Mouse (Mus musculus): Measurements from ENCODE around the gene Dapp1. TPM values are rescaled to one million over a fixed set of nuclear protein-coding genes. Genes with fewer than 3 reads are reported as not detected.
"Not testable (repeated sequence)": the region's sequence is repeated elsewhere in the genome, so short reads cannot be mapped to it uniquely, and the experiment has no call there.

The Dapp1 gene
- polyA plus RNA-seq, 1 experiment from 2014 or later, result 9.3 TPM

- 48% methylated on average over 8 of the region's 8 CpGs for WGBS
- no peaks in the 10 kb centered on the region for H3K36me3 ChIP-seq
- H3K9me3 ChIP-seq, result no peaks in the 10 kb centered on the region
- 0 out of 2 replicates have a peak overlapping the region, but pooled peaks have one; percentile 23 for H3K27ac ChIP-seq
- H3K4me1 ChIP-seq, result peaks cover 12% of the 10 kb centered on the region; the same call in 1 of the 2 replicates
- DNase-seq (ENCODE audit: low spot score), result no peak
- no peaks in the 10 kb centered on the region for H3K27me3 ChIP-seq (ENCODE audit: insufficient read depth, poor library complexity, severe bottlenecking)
- no peak overlapping the region for H3K4me3 ChIP-seq
Observed at GRCm38 (mm10) chr3:137961736-137962385, 19.5 kb downstream of the Dapp1 start.

- no peak for DNase-seq (ENCODE audit: low spot score)
- 70% methylated on average over 4 of the region's 4 CpGs for WGBS
- Histone ChIP-seq H3K4me3 (no peak overlapping the region), H3K9me3 (no peaks in the 10 kb centered on the region), H3K36me3 (no peaks in the 10 kb centered on the region), H3K27ac (no peak overlapping the region), H3K27me3 (ENCODE audit: insufficient read depth, poor library complexity, severe bottlenecking) (no peaks in the 10 kb centered on the region), H3K4me1 (peaks cover 12% of the 10 kb centered on the region; the same call in 1 of the 2 replicates)
Observed at GRCm38 (mm10) chr3:137959456-137959855, 21.9 kb downstream of the Dapp1 start.

- Histone ChIP-seq H3K9me3 (no peaks in the 10 kb centered on the region), H3K4me3 (no peak overlapping the region), H3K27ac (no peak overlapping the region), H3K36me3 (no peaks in the 10 kb centered on the region), H3K4me1 (peaks cover 15% of the 10 kb centered on the region), H3K27me3 (ENCODE audit: insufficient read depth, poor library complexity, severe bottlenecking) (no peaks in the 10 kb centered on the region)
- no peak for DNase-seq (ENCODE audit: low spot score)
- 89% methylated on average over 4 of the region's 4 CpGs for WGBS
Observed at GRCm38 (mm10) chr3:137958352-137958751, 23.0 kb downstream of the Dapp1 start.

GRCm38 (mm10) chr3:137957864-137958263, 23.5 kb downstream of the Dapp1 start:
- peaks cover 20% of the 10 kb centered on the region for H3K4me1 ChIP-seq
- no peak for DNase-seq (ENCODE audit: low spot score)
- WGBS, result 52% methylated on average over 9 of the region's 9 CpGs

GRCm38 (mm10) chr3:137955560-137956081, 25.7 kb downstream of the Dapp1 start:
- H3K27ac ChIP-seq, result peak overlapping the region; percentile 67
- H3K4me3 ChIP-seq, result peak overlapping the region; percentile 45
- no peaks in the 10 kb centered on the region for H3K27me3 ChIP-seq (ENCODE audit: insufficient read depth, poor library complexity, severe bottlenecking)
- no peaks in the 10 kb centered on the region for H3K36me3 ChIP-seq
- H3K4me1 ChIP-seq, result peaks cover 27% of the 10 kb centered on the region
- peak; percentile 82 for DNase-seq (ENCODE audit: low spot score)
- WGBS, result 21% methylated on average over 16 of the region's 16 CpGs
- no peaks in the 10 kb centered on the region for H3K9me3 ChIP-seq

More at GRCm38 (mm10) chr3:137957864-137958263, 23.5 kb downstream of the Dapp1 start:
- H3K9me3 ChIP-seq, result no peaks in the 10 kb centered on the region
- no peaks in the 10 kb centered on the region for H3K36me3 ChIP-seq
- H3K27me3 ChIP-seq (ENCODE audit: insufficient read depth, poor library complexity, severe bottlenecking), result no peaks in the 10 kb centered on the region
- no peak overlapping the region for H3K27ac ChIP-seq
- H3K4me3 ChIP-seq, result no peak overlapping the region

GRCm38 (mm10) chr3:137954256-137954916, 27.0 kb downstream of the Dapp1 start:
- Histone ChIP-seq H3K4me1 (peaks cover 30% of the 10 kb centered on the region), H3K36me3 (no peaks in the 10 kb centered on the region), H3K4me3 (no peak overlapping the region), H3K9me3 (no peaks in the 10 kb centered on the region), H3K27me3 (ENCODE audit: insufficient read depth, poor library complexity, severe bottlenecking) (no peaks in the 10 kb centered on the region), H3K27ac (no peak overlapping the region)
- DNase-seq (ENCODE audit: low spot score), result no peak
- 61% methylated on average over 23 of the region's 23 CpGs for WGBS

- H3K27ac ChIP-seq, result peak overlapping the region; percentile 71
- no peaks in the 10 kb centered on the region for H3K36me3 ChIP-seq
- WGBS, result 41% methylated on average over 14 of the region's 14 CpGs
- H3K27me3 ChIP-seq (ENCODE audit: insufficient read depth, poor library complexity, severe bottlenecking), result no peaks in the 10 kb centered on the region
- no peak overlapping the region for H3K4me3 ChIP-seq
- peak; percentile 92 for DNase-seq (ENCODE audit: low spot score)
- H3K4me1 ChIP-seq, result peaks cover 35% of the 10 kb centered on the region
- H3K9me3 ChIP-seq, result no peaks in the 10 kb centered on the region
Observed at GRCm38 (mm10) chr3:137952914-137953880, 28.1 kb downstream of the Dapp1 start.

GRCm38 (mm10) chr3:137952225-137952913, 29.0 kb downstream of the Dapp1 start:
- Histone ChIP-seq H3K9me3 (no peaks in the 10 kb centered on the region), H3K27ac (peak overlapping the region; percentile 71), H3K4me3 (no peak overlapping the region), H3K4me1 (peaks cover 31% of the 10 kb centered on the region), H3K27me3 (ENCODE audit: insufficient read depth, poor library complexity, severe bottlenecking) (no peaks in the 10 kb centered on the region), H3K36me3 (no peaks in the 10 kb centered on the region)
- 56% methylated on average over 4 of the region's 4 CpGs for WGBS
- no peak for DNase-seq (ENCODE audit: low spot score)

GRCm38 (mm10) chr3:137951819-137952218, 29.5 kb downstream of the Dapp1 start:
- Histone ChIP-seq H3K9me3 (no peaks in the 10 kb centered on the region), H3K27me3 (ENCODE audit: insufficient read depth, poor library complexity, severe bottlenecking) (no peaks in the 10 kb centered on the region), H3K4me1 (peaks cover 31% of the 10 kb centered on the region), H3K27ac (peak overlapping the region; percentile 71), H3K4me3 (no peak overlapping the region), H3K36me3 (no peaks in the 10 kb centered on the region)
- DNase-seq (ENCODE audit: low spot score), result no peak
- WGBS, result 17% methylated on average over 7 of the region's 7 CpGs

GRCm38 (mm10) chr3:137951302-137951701, 30.0 kb downstream of the Dapp1 start:
- H3K9me3 ChIP-seq; DNase-seq (ENCODE audit: low spot score); H3K36me3 ChIP-seq; H3K27me3 ChIP-seq (ENCODE audit: insufficient read depth, poor library complexity, severe bottlenecking); H3K4me3 ChIP-seq; H3K27ac ChIP-seq: not testable (repeated sequence)
- WGBS, result 90% methylated on average over 3 of the region's 3 CpGs
- H3K4me1 ChIP-seq, result peaks cover 31% of the 10 kb centered on the region

- Histone ChIP-seq H3K4me1 (peaks cover 33% of the 10 kb centered on the region), H3K27me3 (ENCODE audit: insufficient read depth, poor library complexity, severe bottlenecking) (no peaks in the 10 kb centered on the region), H3K9me3 (no peaks in the 10 kb centered on the region), H3K4me3 (no peak overlapping the region), H3K36me3 (no peaks in the 10 kb centered on the region), H3K27ac (no peak overlapping the region)
- no peak for DNase-seq (ENCODE audit: low spot score)
- WGBS, result 72% methylated on average over 10 of the region's 10 CpGs
Observed at GRCm38 (mm10) chr3:137950191-137950885, 31.0 kb downstream of the Dapp1 start.

GRCm38 (mm10) chr3:137947525-137947924, 33.8 kb downstream of the Dapp1 start:
- WGBS, result 67% methylated on average over 4 of the region's 4 CpGs
- Histone ChIP-seq H3K36me3 (no peaks in the 10 kb centered on the region), H3K9me3 (no peaks in the 10 kb centered on the region), H3K27me3 (ENCODE audit: insufficient read depth, poor library complexity, severe bottlenecking) (no peaks in the 10 kb centered on the region), H3K4me1 (peaks cover 27% of the 10 kb centered on the region), H3K4me3 (no peak overlapping the region), H3K27ac (no peak overlapping the region)
- DNase-seq (ENCODE audit: low spot score), result no peak
